Mouse (Mus musculus) spleen, postnatal 10 days (tissue): ENCODE measurements around the gene Glis2.
A peak's percentile ranks its signal among the peaks of the same experiment; 100 is the strongest.

Experiments
- DNase-seq, 2 experiments: peaks; one replicate each; pipeline ENCODE4 v3.0.0; 2021 to 2022; ENCODE audit warnings: low spot score in 2 of 2

The Glis2 gene

DNA sequence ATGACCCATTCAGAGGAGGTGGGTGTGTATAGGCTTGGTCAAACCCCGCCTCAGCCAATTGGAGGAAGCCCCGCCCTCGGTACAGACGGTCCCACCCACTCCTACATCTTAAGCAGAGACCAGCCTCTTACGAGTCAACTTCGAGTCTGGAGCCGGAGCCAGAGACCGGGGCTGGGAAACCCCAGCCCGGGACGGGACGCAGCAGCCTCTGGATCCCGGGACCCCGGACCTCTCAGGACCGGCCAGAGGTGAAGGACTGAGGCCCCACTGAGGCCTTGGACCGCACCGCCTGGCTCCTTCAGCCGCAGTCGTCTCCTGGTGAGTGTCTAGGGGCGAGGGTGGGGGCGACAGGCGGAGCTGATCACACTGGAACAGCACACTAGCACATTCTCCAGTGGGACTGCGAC is 45.3 kb downstream of the Glis2 start, which contains the start of the genes Vasn and Dnaja3:
Vasn (plus strand) TSS at position 111 of the 407 bp plus-strand sequence.
Dnaja3 (plus strand) TSS at position 159 of the 407 bp plus-strand sequence.
- DNase-seq, result peak; percentile 60 to 85

DNA sequence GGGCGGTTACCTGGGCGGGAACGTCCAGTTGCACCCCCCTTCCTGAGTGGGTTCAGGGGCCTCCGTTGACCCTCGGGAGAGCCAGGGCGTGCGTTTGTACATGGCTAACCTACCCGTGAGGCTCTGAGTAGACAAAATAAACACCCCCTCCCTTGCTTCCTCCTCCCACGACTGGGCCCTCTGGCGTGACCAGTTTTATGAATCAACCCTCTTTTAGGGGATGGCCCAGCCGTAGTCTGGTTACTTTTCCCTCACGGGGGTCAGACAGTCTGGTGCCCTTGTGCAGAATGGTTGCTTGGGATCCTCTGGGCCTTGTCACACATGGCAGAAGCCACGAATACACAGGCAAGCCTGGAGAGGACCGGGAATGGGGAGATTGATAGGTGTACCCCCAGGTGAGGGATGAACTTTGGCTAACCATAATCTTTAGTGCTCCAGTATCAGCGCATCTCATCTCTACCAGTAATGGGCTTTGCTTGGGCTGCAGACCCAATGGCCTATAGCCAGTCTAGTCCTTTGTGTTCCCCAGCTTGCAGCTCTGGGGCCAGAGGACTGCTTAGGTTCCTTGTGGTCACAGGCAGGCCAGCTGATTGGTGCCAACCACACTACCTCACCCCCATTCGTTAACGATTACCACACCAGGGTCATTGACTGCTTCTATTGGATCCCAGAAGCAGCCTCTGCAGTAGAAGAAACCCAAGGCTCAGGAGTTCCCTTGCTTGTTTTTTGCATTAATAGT is 45.9 kb downstream of the Glis2 start:
- DNase-seq, result peak in 1 of 2 experiments; percentile 43

DNA sequence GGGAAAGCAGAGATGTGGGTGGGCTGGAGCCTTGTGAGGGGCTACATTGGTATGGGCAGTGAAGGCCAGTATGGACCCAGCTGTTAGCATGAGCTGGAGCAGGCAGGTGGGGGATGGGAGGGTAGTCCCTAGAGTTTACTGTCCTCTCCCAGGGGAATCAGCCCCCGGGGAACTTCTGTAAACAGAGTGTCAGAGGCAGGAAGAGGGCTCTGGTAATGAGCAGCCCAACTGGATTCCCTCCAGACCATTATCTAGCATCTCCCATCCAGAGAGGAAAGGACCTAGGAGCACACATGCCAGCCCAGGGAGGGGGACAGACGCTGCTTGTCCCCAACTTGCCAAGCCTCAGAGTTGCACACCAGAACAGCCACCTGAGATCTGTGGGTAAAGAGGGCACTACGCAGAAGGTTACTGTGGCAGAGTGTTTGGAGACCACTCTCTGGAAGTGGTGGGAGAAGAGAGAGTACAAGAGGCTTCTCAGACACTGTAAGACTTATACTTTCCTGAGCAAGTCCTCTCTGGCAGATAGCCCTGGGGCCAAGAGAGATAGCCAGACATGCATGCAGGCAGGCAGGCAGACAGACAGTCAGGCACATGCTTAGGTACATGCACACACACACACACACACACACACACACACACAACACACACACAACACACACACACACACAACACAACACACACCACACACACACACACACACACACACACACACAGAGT is 46.8 kb downstream of the Glis2 start:
- DNase-seq, result peak in 1 of 2 experiments; percentile 55

DNA sequence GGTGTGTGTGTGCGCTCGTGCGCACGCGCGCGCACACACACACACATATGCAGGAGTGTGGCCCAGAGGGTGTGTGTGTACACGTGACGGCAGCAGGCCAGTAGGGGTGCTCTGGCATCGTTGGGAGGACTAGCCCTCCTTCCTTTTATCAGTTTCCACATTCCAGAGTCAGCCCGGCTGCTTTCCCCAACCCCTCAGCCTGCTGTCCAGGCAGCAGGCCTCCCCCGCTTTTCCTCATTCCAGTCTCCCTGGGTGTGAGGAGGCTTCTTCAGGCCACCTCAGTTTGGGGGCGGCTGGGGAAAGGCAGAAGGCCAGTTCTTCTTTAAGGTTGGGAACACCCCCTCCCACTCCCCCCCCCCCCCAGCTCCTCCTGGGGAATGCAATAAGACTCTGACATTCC is 47.7 kb downstream of the Glis2 start:
- peak in 1 of 2 experiments; percentile 18 for DNase-seq

DNA sequence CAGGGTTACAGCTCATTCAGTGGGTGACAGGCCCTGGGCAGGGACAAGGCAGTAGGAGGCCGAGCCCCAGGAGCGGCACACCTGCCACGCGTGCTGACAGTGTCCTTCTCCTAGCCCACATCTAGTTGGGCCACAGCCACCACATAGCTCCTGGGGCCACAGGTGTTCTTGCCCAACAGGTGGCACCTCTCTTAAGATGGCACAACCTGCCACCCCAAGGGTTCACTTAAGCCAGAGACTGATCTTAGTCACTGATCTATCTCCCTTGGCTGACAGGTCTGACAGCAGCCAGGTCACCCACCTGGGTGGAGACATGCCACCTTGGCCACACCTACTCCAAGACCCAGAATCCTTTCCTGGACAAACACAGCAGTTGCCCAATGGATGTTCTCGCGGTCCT is 48.4 kb downstream of the Glis2 start:
- peak in 1 of 2 experiments; percentile 12 for DNase-seq

DNA sequence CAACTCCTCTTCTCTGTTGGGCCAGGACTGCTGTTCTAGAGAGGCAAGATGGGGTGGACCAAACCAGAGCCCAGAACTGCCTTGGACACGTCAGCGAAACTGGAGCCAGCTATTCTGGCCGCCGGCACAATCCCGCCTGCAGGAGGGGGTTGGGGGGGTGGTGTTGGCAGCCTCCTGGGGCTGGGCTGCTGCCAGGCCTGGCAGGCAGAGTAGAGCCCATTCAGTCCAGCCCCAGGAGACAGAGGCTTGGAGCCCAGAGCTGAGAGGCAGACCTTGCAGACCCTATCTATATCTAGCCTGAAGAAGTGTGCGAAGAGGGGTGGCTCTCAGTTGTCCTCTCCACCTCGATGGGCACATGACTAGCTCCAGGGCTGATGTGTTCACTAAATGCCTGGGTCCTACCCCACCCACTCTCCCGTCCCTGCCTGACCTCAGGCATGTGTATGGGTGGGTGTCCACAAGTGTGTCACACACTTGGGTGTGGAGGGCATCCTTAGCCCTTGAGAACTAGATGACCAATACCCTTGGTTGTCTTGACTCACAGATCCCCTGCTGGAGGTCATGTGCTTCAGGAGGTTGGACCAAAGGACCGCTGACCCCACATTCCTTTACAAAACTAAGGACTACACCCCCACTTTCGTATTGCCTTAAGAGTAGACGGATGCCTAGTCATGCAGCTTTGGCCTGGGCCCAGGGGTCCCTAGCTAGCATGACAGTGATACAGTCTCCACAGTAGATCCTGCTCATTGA is 49.3 kb downstream of the Glis2 start:
- no peak for DNase-seq

DNA sequence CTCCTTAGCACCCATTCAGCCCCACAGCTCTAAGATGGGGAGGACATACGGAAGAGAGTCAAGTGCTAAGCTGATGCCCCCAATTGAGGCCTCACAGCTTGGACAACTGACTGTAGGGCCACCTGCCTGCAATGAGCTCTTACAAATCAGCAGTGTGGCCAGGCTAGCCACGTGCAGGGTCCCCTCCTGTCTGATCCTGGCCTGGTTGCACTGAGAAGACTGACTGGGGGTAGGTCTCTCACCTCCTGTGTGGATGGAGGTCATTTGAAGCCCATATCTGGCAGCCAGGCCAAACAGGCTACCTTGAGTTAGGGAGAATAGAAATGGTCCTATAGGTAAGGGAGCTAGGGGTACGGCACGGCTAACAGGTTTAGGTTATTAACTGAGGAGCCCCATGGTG is 51.4 kb downstream of the Glis2 start:
- no peak for DNase-seq

DNA sequence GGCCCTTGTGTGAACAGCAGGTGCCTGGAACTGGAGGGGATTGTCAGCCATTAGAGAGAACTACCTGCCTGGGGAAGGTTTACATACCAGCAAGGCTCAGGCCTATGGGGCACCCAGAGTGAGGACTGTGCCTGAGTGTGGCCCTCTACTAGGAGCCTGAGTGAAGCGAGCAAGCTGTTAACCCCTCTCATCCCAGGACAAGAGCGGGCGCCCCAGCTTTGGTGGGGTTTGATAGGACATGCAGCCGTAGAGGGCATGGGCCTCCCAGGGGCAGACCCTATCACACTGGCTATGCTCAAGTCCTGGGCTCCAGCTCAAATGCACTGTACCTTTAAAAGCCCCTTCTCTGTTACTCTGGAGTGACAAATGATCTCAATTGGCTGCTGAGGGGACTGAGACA is 52.3 kb downstream of the Glis2 start:
- DNase-seq, result no peak

DNA sequence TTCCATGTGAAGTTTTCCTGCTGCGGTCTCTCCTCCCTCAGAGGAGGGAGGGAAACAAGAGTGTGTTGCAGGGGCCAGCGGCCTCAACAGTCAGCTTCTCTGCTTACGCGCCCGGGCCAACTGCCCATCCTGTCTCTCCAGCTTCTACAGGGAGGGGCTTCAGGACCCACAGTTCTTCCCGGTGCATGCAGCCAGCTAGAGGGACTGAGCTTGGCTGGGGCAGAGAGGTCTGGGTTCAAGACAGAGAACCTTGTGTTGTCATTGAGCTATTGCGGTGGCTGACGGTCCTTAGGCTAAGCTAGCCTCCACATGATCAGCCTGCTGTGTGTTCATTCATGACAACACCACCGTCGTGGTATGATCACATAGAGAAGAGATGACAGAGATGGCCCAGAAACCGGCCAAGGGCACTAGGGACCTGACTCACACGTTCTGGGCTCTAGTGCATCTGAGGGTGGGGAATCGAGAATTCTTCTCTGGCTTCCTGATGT is 53.2 kb downstream of the Glis2 start:
- no peak for DNase-seq

DNA sequence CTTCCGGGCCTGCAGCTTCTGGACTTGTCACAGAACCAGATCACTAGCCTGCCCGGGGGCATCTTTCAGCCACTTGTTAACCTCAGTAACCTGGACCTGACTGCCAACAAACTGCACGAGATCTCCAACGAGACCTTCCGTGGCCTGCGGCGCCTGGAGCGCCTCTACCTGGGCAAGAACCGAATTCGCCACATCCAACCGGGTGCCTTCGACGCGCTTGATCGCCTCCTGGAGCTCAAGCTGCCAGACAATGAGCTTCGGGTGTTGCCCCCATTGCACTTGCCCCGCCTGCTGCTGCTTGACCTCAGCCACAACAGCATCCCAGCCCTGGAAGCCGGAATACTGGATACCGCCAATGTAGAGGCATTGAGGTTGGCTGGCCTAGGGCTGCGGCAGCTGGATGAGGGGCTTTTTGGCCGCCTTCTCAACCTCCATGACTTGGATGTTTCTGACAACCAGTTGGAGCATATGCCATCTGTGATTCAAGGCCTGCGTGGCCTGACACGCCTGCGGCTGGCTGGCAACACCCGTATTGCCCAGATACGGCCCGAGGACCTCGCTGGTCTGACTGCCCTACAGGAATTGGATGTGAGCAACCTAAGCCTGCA is 54.0 kb downstream of the Glis2 start:
- peak in 1 of 2 experiments; percentile 18 for DNase-seq

DNA sequence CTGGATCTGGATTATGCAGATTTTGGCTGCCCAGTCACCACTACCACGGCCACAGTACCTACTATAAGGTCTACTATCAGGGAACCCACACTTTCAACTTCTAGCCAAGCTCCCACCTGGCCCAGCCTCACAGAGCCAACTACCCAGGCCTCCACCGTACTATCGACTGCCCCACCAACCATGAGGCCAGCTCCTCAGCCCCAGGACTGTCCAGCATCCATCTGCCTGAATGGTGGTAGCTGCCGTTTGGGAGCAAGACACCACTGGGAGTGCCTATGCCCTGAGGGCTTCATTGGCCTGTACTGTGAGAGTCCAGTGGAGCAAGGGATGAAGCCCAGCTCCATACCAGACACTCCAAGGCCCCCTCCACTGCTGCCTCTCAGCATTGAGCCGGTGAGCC is 54.7 kb downstream of the Glis2 start:
- no peak for DNase-seq

DNA sequence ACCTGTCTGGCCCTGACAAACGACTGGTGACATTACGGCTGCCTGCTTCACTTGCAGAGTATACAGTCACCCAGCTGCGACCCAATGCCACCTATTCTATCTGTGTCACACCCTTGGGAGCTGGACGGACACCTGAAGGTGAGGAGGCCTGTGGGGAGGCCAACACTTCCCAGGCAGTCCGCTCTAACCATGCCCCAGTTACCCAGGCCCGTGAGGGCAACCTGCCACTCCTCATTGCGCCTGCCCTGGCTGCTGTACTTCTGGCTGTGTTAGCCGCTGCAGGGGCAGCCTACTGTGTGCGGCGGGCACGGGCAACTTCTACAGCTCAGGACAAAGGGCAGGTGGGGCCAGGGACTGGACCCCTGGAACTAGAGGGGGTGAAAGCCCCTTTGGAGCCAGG is 55.2 kb downstream of the Glis2 start:
- DNase-seq, result no peak

DNA sequence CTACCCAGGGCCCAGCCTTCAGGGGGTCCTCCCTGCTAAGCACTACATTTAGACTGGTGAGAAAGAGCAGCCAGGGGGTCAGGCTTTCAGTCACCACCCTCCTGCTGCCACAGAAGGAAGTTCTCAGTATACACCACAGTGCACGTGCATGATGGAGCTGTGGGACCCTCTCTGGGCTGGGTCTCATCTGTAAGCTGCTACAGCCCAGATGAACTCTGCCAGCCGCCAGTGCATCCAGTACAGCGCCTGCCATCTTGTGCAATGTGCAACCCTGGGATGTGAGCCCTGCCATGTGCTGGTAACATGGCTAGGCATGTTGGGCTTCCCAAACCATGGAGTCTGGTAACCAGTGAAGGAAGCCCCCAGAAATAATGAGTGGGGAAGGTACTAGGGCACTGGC is 55.6 kb downstream of the Glis2 start:
- no peak for DNase-seq

DNA sequence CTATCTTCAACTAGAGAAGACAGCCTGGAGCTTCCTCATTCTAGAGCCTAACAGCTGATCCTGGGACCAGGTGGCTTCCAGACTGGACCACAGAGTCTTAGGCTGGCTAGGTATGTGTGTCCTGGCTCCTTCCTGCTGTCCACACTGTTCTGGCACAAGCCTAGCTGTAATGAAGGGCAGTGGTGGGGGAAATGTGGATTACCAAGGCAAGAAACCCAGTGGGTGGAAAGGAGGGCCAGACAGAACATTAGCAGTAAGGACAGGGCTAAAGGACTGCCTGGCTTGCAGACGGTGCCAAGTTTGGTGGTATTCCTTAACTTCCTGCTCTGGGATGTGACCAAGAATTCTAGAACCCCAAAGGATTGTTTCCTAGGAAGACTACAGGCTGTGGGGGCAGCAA is 56.6 kb downstream of the Glis2 start:
- DNase-seq, result no peak

DNA sequence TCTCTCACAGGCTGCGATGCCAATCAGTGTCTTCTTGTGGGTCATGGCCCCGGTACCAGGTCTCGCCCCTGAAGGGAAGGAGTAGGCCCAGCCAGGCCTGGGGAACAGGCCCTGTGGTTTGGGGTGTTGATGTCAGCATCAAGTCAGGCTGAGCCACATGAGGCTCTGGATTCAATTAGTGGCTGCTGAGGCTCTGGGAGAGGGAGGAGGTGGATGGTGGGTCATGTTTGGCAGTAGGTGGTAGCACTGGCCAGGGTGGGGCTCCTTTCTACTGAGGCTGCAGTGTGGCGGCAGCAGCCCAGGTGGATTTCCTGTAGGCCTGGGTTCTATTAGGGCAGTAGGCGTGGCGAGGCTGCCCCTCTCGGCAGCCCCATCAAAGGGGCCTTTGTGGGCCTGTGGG is 57.1 kb downstream of the Glis2 start:
- no peak for DNase-seq

DNA sequence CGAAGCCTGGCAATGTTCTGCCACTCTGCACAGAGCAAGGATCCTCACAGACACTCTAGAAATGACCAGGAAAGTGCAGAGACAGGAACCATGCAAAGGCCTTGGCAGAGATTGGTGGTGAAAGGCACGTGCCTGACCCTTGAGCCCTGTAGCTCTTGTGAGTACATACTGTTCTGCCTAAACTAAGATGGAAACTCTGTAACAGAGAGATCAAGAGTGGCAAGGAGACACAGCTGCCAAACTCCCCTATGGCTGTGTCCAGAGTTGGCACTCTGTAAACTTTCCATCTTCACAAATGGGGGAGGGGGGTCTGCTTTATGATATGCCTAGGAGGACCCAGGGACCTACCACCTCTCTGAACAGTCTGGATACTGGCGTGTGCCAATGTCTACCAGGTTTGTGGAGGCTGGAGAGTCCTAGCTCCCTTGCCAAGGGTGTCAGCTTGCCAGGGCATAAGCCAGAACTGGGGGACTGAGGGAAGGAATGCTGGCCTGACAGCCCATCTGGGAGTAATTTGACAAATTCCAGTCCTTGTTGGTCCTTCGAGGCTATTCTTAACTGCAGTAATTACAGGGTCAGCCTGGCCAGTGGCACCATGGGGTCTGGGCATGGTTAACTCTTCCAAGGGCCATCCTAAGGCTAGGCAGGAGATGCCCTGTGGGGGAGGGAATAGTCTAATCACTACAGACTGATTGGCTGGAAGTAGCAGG is 58.3 kb downstream of the Glis2 start:
- no peak for DNase-seq

DNA sequence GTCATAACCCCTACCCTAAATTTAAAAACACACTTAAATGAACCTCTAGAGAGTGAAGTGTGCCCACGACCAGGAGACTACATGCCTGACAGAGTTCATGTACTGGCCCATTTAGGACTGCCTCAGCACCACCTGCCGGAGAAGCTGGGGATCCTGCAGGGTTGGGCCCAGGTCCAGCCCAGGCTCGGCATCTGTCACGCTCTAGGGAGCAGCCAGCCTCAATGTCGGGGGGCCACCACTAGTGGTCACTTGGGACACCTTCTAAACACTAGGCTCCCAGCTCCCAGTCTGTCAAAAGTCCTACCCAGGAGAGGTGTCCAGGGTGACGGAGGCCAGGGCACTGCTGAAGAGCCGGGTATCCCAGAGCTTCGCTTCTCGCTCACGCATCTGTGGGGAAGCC is 60.2 kb downstream of the Glis2 start:
- DNase-seq, result no peak

DNA sequence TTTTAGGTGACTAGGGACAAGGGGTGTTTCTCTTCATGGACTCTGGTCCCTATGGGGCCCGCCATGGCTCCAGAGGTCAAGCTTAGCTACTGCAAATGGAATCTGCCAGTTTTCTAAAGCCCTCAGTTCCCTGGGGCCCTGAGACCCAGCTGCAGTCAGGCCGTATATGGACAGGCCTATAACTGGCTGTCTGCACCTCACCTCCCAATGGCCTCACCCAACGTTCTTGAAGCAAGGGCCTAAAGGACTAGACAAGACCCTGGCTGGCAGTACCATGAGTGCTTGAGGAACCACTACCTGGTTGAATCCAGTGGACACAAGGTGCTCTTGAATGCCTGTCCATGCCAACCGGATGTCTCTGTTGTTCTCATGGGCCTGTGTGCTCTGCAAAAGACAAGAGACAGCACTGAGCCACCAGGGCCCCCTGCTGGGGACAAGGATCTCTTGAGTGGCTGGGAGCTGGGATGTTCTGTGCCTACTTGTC is 60.8 kb downstream of the Glis2 start:
- DNase-seq, result peak in 1 of 2 experiments; percentile 23

DNA sequence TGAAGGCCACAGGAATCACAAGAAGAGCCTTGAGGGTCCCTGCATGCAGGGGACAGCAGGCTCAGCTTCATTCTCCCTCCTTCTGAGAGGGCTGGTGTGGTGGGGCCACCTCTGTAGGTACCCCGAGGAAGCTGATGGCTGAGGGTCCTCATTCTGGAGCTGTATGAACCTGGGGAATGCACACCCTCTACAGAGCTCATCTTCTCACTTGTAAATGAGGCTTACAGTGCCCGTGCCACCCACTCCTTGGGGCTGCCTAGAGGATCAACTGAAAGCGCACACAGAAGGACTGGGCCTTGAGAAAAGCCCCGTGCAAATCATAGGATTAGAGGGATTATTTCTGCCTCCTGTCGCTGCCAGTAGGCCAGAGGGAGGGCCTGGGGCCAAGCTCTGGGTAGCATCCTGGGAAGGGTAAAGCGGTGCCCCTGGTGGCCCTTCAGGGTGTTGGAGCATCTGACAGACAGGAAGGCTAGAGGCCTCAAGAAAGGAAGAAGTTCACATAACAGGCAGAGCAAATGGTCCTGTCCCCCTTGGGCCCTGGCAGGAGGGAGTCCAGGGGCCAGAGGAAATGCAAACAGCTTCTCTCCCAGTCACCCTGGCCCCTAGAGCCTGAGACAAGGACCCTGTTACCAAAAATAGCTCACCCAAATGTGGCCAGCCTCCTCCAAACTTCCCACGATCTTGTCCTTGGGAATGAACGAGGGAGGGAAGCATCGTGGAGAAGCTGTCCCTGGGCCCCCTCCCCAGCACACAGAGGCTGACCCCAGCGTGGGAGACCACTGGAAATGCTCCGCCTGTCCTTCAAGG is 61.5 kb downstream of the Glis2 start:
- DNase-seq, result peak in 1 of 2 experiments; percentile 20

DNA sequence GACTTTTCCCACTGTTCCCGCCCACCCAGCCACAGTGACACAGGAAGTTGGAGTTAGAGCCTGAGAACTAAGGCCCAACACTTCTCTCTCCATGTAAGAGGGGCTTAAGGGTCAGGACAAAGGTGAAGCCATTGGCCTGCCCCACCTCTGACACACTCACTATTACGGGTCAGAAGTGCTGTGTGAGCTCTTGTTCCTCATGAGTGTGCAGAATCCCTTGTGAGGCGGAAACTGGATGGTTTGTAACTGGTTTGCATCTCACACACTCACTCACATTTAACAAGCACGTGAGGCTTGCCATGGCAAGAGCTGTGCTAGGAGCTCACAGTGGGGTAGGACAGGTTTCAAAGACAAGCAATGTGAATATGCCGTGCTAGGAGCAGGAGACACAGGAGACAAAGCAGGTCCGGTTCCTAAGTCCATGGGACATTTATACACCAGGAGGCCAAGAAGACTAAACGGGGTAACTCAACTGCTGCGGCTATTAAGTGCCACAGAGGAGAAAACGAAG is 62.1 kb downstream of the Glis2 start:
- DNase-seq, result no peak
